Mouse (Mus musculus): ENCODE data around the gene Kbtbd8.

GRCm38 (mm10) chr6:95088075-95088474 is 29.0 kb upstream of the Kbtbd8 start:
- TF ChIP-seq POLR2A (IDR thresholded peaks at IDR 0.05; ENCODE audit: control insufficient read depth, low read depth, low read length): no peak
- TF ChIP-seq CTCF (IDR thresholded peaks at IDR 0.05; ENCODE audit: control insufficient read depth, insufficient read depth, insufficient replicate concordance, low read depth, low read length): no peak
